11 mouse cellular contexts compared by ENCODE assay signal in the genomic region with DNA sequence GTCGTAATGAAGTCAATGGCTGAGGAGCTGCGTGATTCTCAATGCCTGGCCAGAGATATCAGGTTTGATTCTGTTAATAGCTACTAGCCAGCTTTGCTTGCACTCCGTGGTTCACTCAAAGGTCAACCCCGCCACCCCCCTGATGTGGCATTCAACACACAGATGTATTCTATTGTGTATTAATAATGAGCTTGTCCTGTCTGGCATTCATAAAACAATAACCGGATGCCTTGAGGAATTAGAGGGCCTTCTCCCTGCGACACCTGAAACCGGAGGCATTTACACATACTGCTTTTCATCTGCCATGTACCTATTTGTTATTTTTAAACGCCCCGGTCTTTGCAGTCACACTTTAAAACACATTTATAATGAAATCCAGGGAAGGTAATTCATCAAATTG.
DNase-seq lines count a peak whose midpoint lies in the region; ATAC-seq and TF ChIP-seq lines count a peak whose summit lies in the region.
"Had no signal": no experiment of that assay in that cellular context is flagged by ENCODE, and none has a peak within 500 bp of the region (broad histone marks: within the 10 kb centered on the region; RNA-seq: fewer than 3 reads in every experiment).

No protein-coding gene starts in this region.

- 12% methylated on average over 9 of the region's 9 CpGs for WGBS in kidney, adult 2 months
- WGBS in forebrain, embryonic 14.5 days, result 6% methylated on average over 9 of the region's 9 CpGs
- 11% methylated on average over 9 of the region's 9 CpGs for WGBS in neural tube, embryonic 13.5 days

- DNase-seq in kidney, adult 2 months, result peak; percentile 12
- DNase-seq in kidney, adult 11 months, result no peak
- peak; percentile 4 for DNase-seq in forebrain, embryonic 14.5 days (ENCODE audit: low spot score)
- DNase-seq in kidney, postnatal 4 days, result peak; percentile 49 to 57
- no peak for DNase-seq in cerebellum, postnatal 10 days
- no peak for DNase-seq in left cerebral cortex, postnatal 14 days (ENCODE audit: low spot score in 2 of 2)
- DNase-seq: left cerebral cortex, postnatal 4 days; thymus, postnatal 25 days had no signal

- H3K4me3 ChIP-seq in kidney, adult 2 months (ENCODE audit: insufficient read depth, low read depth, low read length), result no peak overlapping the region
- H3K4me3 ChIP-seq in forebrain, embryonic 14.5 days (ENCODE audit: low read depth, low read length), result no peak overlapping the region
- no peak overlapping the region for H3K4me3 ChIP-seq in neural tube, embryonic 13.5 days
- H3K4me3 ChIP-seq: megakaryocyte, embryonic 14.5 days had no signal

- H3K27ac ChIP-seq in kidney, adult 2 months (ENCODE audit: insufficient read depth, low read depth, low read length), result no peak overlapping the region
- no peak overlapping the region for H3K27ac ChIP-seq in forebrain, embryonic 14.5 days (ENCODE audit: low read depth, low read length)
- no peak overlapping the region for H3K27ac ChIP-seq in neural tube, embryonic 13.5 days (replicated peaks)

- H3K9me3 ChIP-seq in forebrain, embryonic 14.5 days (replicated peaks; ENCODE audit: control insufficient read depth, low read length), result no peaks in the 10 kb centered on the region
- H3K9me3 ChIP-seq in neural tube, embryonic 13.5 days, result no peaks in the 10 kb centered on the region
- H3K9me3 ChIP-seq: megakaryocyte, embryonic 14.5 days had no signal

- no peak for TF ChIP-seq POLR2A in kidney, adult 2 months (IDR thresholded peaks at IDR 0.05; ENCODE audit: low read depth, low read length)

- H3K9ac ChIP-seq in forebrain, embryonic 14.5 days (ENCODE audit: low read length), result no peak overlapping the region
- no peak overlapping the region for H3K9ac ChIP-seq in neural tube, embryonic 13.5 days

- H3K4me2 ChIP-seq in forebrain, embryonic 14.5 days (ENCODE audit: low read length), result no peak overlapping the region
- H3K4me2 ChIP-seq in neural tube, embryonic 13.5 days, result peak overlapping the region; percentile 30

- no peak for ATAC-seq in forebrain, embryonic 14.5 days
- ATAC-seq in neural tube, embryonic 13.5 days (ENCODE audit: low read depth), result no peak
- no peak for ATAC-seq in frontal cortex, adult (ENCODE audit: low TSS enrichment)

- no peaks in the 10 kb centered on the region for H3K27me3 ChIP-seq in kidney, adult 2 months (replicated peaks; ENCODE audit: control insufficient read depth, insufficient read depth, low read length)
- no peaks in the 10 kb centered on the region for H3K27me3 ChIP-seq in forebrain, embryonic 14.5 days (replicated peaks; ENCODE audit: control insufficient read depth, insufficient read depth, low read length)
- no peaks in the 10 kb centered on the region for H3K27me3 ChIP-seq in neural tube, embryonic 13.5 days
- H3K27me3 ChIP-seq: megakaryocyte, embryonic 14.5 days had no signal

- peaks cover 3% of the 10 kb centered on the region; the same call in 1 of the 2 replicates for H3K4me1 ChIP-seq in kidney, adult 2 months (ENCODE audit: control insufficient read depth, insufficient read depth, low read length)
- H3K4me1 ChIP-seq in forebrain, embryonic 14.5 days (ENCODE audit: control insufficient read depth, insufficient read depth, low read length), result peaks cover 5% of the 10 kb centered on the region
- H3K4me1 ChIP-seq in neural tube, embryonic 13.5 days (replicated peaks), result peaks cover 15% of the 10 kb centered on the region
- H3K4me1 ChIP-seq: megakaryocyte, embryonic 14.5 days had no signal

- intact Hi-C loops in left cerebral cortex, postnatal 14 days (cut with DNase I), result no loop called here

- no peak for TF ChIP-seq CTCF in kidney, adult 2 months (conservative IDR thresholded peaks at IDR 0.05; ENCODE audit: insufficient read depth, insufficient read length, low read depth, low read length)

- H3K36me3 ChIP-seq in kidney, adult 2 months (ENCODE audit: control insufficient read depth, insufficient read depth, low read length), result no peaks in the 10 kb centered on the region
- no peaks in the 10 kb centered on the region for H3K36me3 ChIP-seq in forebrain, embryonic 14.5 days (ENCODE audit: control insufficient read depth, insufficient read depth, low read length)
- no peaks in the 10 kb centered on the region for H3K36me3 ChIP-seq in neural tube, embryonic 13.5 days

Comparison
In these comparisons a context has a peak if more than half of its experiments do, and no peak if none do; other contexts are left out.
1. DNase-seq: peak in kidney, adult 2 months (single experiment), forebrain, embryonic 14.5 days (single experiment) and kidney, postnatal 4 days (2 of 2); none in kidney, adult 11 months (single experiment), cerebellum, postnatal 10 days (0 of 2) and left cerebral cortex, postnatal 14 days (0 of 2).